Mouse (Mus musculus) liver, embryonic 15.5 days (tissue): ENCODE data around the gene Barhl1. TPM values are rescaled to one million over a fixed set of nuclear protein-coding genes. Genes with fewer than 3 reads are reported as not detected.
A peak's percentile ranks its signal among the peaks of the same experiment; 100 is the strongest.

Source experiments
- ATAC-seq: fragments of 200-750 bp; cut with Nextera tagmentation; 2 replicates; pipeline ENCODE4 v1.8.0; 2017; ENCODE audit warnings: moderate number of reproducible peaks, mild to moderate bottlenecking, moderate library complexity; ENCODE audit not compliant: insufficient read depth
- H3K27ac ChIP-seq: fragments of 300-500 bp; sonication (generic); replicated peaks from 2 replicates; pipeline ENCODE4 v1.5.1; 2015; ENCODE audit warnings: mild to moderate bottlenecking, inconsistent platforms
- H3K27me3 ChIP-seq: fragments of 300-500 bp; sonication (generic); 2 replicates; pipeline ENCODE4 v1.6.1; 2015; ENCODE audit warnings: mild to moderate bottlenecking, inconsistent platforms
- H3K36me3 ChIP-seq: fragments of 300-500 bp; sonication (generic); replicated peaks from 2 replicates; pipeline ENCODE4 v1.6.1; 2015; ENCODE audit warnings: moderate library complexity, mild to moderate bottlenecking, inconsistent platforms
- H3K4me1 ChIP-seq: fragments of 300-500 bp; sonication (generic); replicated peaks from 2 replicates; pipeline ENCODE4 v1.6.1; 2015; ENCODE audit warnings: inconsistent platforms
- H3K4me2 ChIP-seq: fragments of 300-500 bp; sonication (generic); 2 replicates; pipeline ENCODE4 v1.6.1; 2015; ENCODE audit warnings: moderate library complexity, mild to moderate bottlenecking, inconsistent platforms
- H3K4me3 ChIP-seq: fragments of 300-500 bp; sonication (generic); replicated peaks from 2 replicates; pipeline ENCODE4 v1.5.1; 2015; ENCODE audit warnings: mild to moderate bottlenecking, inconsistent platforms
- H3K9ac ChIP-seq: fragments of 300-500 bp; sonication (generic); 2 replicates; pipeline ENCODE4 v1.6.1; 2015; ENCODE audit warnings: moderate library complexity, mild to moderate bottlenecking, inconsistent platforms
- H3K9me3 ChIP-seq: fragments of 300-500 bp; sonication (generic); replicated peaks from 2 replicates; pipeline ENCODE4 v1.6.1; 2016; ENCODE audit warnings: inconsistent platforms
- WGBS: fragments of 180-500 bp; shearing (Covaris S2); methylation state at CpG from one replicate; pipeline ENCODE4 v1.1.7; 2015; ENCODE audit warnings: mixed read lengths; ENCODE audit not compliant: insufficient replicate concordance; 5-methylcytosine and 5-hydroxymethylcytosine counted together
- polyA plus RNA-seq: library from polyadenylated mRNA; unstranded; fragments of >200 nt; fragmentation: Nextera tagmentation; extraction: Ambion mirVana; gene quantifications from 2 replicates; pipeline ENCODE4 v1.2.1, GENCODE M21; 2015

Barhl1 gene
- polyA plus RNA-seq, 1 experiment from 2014 or later: not detected

GRCm38 (mm10) chr2:28930571-28930970, 14.1 kb upstream of the Barhl1 start:
- Histone ChIP-seq H3K27ac (no peak overlapping the region), H3K27me3 (0 out of 2 replicates have a peak, but pooled peaks cover under 1% of the 10 kb centered on the region), H3K4me2 (no peak overlapping the region), H3K4me1 (no peaks in the 10 kb centered on the region), H3K9me3 (no peaks in the 10 kb centered on the region), H3K36me3 (no peaks in the 10 kb centered on the region), H3K9ac (no peak overlapping the region), H3K4me3 (no peak overlapping the region)
- 81% methylated on average over 3 of the region's 3 CpGs for WGBS
- ATAC-seq: no peak

GRCm38 (mm10) chr2:28923912-28924311, 7.4 kb upstream of the Barhl1 start:
- Histone ChIP-seq H3K4me3 (no peak overlapping the region), H3K4me2 (no peak overlapping the region), H3K27ac (no peak overlapping the region), H3K9me3 (no peaks in the 10 kb centered on the region), H3K4me1 (no peaks in the 10 kb centered on the region), H3K9ac (no peak overlapping the region), H3K27me3 (peaks cover 54% of the 10 kb centered on the region), H3K36me3 (no peaks in the 10 kb centered on the region)
- WGBS: 4% methylated on average over 4 of the region's 4 CpGs
- ATAC-seq: no peak

- Histone ChIP-seq H3K4me3 (no peak overlapping the region), H3K9me3 (no peaks in the 10 kb centered on the region), H3K4me1 (peaks cover 7% of the 10 kb centered on the region; the same call in 1 of the 2 replicates), H3K27me3 (peaks cover 95% of the 10 kb centered on the region), H3K9ac (no peak overlapping the region), H3K4me2 (no peak overlapping the region), H3K36me3 (no peaks in the 10 kb centered on the region), H3K27ac (no peak overlapping the region)
- 5% methylated on average over 4 of the region's 4 CpGs for WGBS
- no peak for ATAC-seq
These were observed 2.5 kb upstream of the Barhl1 start for GRCm38 (mm10) chr2:28919001-28919400.

- peaks cover 100% of the 10 kb centered on the region for H3K27me3 ChIP-seq
- no peak overlapping the region for H3K9ac ChIP-seq
- no peaks in the 10 kb centered on the region for H3K36me3 ChIP-seq
- no peaks in the 10 kb centered on the region for H3K9me3 ChIP-seq
- 2% methylated on average over 72 of the region's 73 CpGs for WGBS
- H3K4me2 ChIP-seq: peak overlapping the region; percentile 32
- no peak for ATAC-seq
- H3K4me3 ChIP-seq: 0 out of 2 replicates have a peak overlapping the region, but pooled peaks have one; percentile 12
- no peak overlapping the region for H3K27ac ChIP-seq
- peaks cover 7% of the 10 kb centered on the region; the same call in 1 of the 2 replicates for H3K4me1 ChIP-seq
These were observed 1.3 kb upstream of the Barhl1 start for GRCm38 (mm10) chr2:28917518-28918361.

GRCm38 (mm10) chr2:28917156-28917517, 669 bp upstream of the Barhl1 start:
- Histone ChIP-seq H3K27me3 (peaks cover 100% of the 10 kb centered on the region), H3K9ac (no peak overlapping the region), H3K4me1 (peaks cover 7% of the 10 kb centered on the region; the same call in 1 of the 2 replicates), H3K27ac (no peak overlapping the region), H3K9me3 (no peaks in the 10 kb centered on the region), H3K4me2 (no peak overlapping the region), H3K4me3 (no peak overlapping the region), H3K36me3 (no peaks in the 10 kb centered on the region)
- WGBS: 5% methylated on average over 11 of the region's 11 CpGs
- no peak for ATAC-seq

GRCm38 (mm10) chr2:28915768-28916512, 528 bp downstream of the Barhl1 start:
- 2% methylated on average over 50 of the region's 50 CpGs for WGBS
- ATAC-seq: peak; percentile 62
- no peak overlapping the region for H3K4me3 ChIP-seq
- H3K9me3 ChIP-seq: no peaks in the 10 kb centered on the region
- H3K27me3 ChIP-seq: peaks cover 100% of the 10 kb centered on the region
- no peaks in the 10 kb centered on the region for H3K36me3 ChIP-seq
- H3K4me1 ChIP-seq: peaks cover 7% of the 10 kb centered on the region; the same call in 1 of the 2 replicates
- peak overlapping the region; percentile 25; the same call in 1 of the 2 replicates for H3K4me2 ChIP-seq
- no peak overlapping the region for H3K9ac ChIP-seq
- H3K27ac ChIP-seq: no peak overlapping the region

- H3K4me1 ChIP-seq: peaks cover 7% of the 10 kb centered on the region; the same call in 1 of the 2 replicates
- H3K9ac ChIP-seq: no peak overlapping the region
- H3K9me3 ChIP-seq: no peaks in the 10 kb centered on the region
- no peaks in the 10 kb centered on the region for H3K36me3 ChIP-seq
- peaks cover 100% of the 10 kb centered on the region for H3K27me3 ChIP-seq
- no peak overlapping the region for H3K27ac ChIP-seq
- no peak overlapping the region for H3K4me2 ChIP-seq
- 8% methylated on average over 22 of the region's 22 CpGs for WGBS
- ATAC-seq: no peak
- H3K4me3 ChIP-seq: no peak overlapping the region
These were observed 1.2 kb downstream of the Barhl1 start for GRCm38 (mm10) chr2:28915104-28915738.

GRCm38 (mm10) chr2:28914121-28914520, 2.3 kb downstream of the Barhl1 start:
- Histone ChIP-seq H3K9ac (no peak overlapping the region), H3K4me3 (no peak overlapping the region), H3K4me1 (peaks cover 7% of the 10 kb centered on the region; the same call in 1 of the 2 replicates), H3K36me3 (no peaks in the 10 kb centered on the region), H3K27ac (no peak overlapping the region), H3K9me3 (no peaks in the 10 kb centered on the region), H3K27me3 (peaks cover 100% of the 10 kb centered on the region), H3K4me2 (no peak overlapping the region)
- 5% methylated on average over 2 of the region's 2 CpGs for WGBS
- ATAC-seq: no peak

GRCm38 (mm10) chr2:28912961-28913360, 3.5 kb downstream of the Barhl1 start:
- H3K9me3 ChIP-seq: no peaks in the 10 kb centered on the region
- H3K4me1 ChIP-seq: peaks cover 6% of the 10 kb centered on the region; the same call in 1 of the 2 replicates
- H3K9ac ChIP-seq: no peak overlapping the region
- no peak overlapping the region for H3K4me3 ChIP-seq
- peaks cover 100% of the 10 kb centered on the region for H3K27me3 ChIP-seq
- no peak for ATAC-seq
- H3K36me3 ChIP-seq: no peaks in the 10 kb centered on the region
- WGBS: 5% methylated on average over 4 of the region's 4 CpGs
- H3K4me2 ChIP-seq: no peak overlapping the region
- H3K27ac ChIP-seq: no peak overlapping the region

- no peak overlapping the region for H3K4me2 ChIP-seq
- 4% methylated on average over 33 of the region's 33 CpGs for WGBS
- ATAC-seq: no peak
- H3K36me3 ChIP-seq: no peaks in the 10 kb centered on the region
- H3K27me3 ChIP-seq: peaks cover 100% of the 10 kb centered on the region
- H3K9me3 ChIP-seq: no peaks in the 10 kb centered on the region
- H3K9ac ChIP-seq: no peak overlapping the region
- no peak overlapping the region for H3K27ac ChIP-seq
- no peaks in the 10 kb centered on the region; the same call in 1 of the 2 replicates for H3K4me1 ChIP-seq
- no peak overlapping the region for H3K4me3 ChIP-seq
These were observed 4.3 kb downstream of the Barhl1 start for GRCm38 (mm10) chr2:28912039-28912700.
